Mouse (Mus musculus) 416B (cell line): ENCODE results near the gene Cope.
A peak's percentile ranks its signal among the peaks of the same experiment; 100 is the strongest.

Experiments
- DNase-seq: peaks from one replicate; pipeline ENCODE4 v3.0.0; 2011; ENCODE audit warnings: low read depth

Gene Cope

GRCm38 (mm10) chr8:70302358-70302890 is at the start of gene Cope, which contains the start of gene Ddx49:
Gene Cope, plus strand, starts transcription at chr8:70302518.
Gene Ddx49, minus strand, starts transcription at chr8:70302489.
- peak; percentile 97 for DNase-seq

GRCm38 (mm10) chr8:70254628-70255027 is 47.7 kb upstream of the Cope start:
- DNase-seq: peak; percentile 43

- DNase-seq: no peak
Measured at GRCm38 (mm10) chr8:70257456-70257855, 44.9 kb upstream of the Cope start.

- no peak for DNase-seq
Measured at GRCm38 (mm10) chr8:70258600-70258999, 43.7 kb upstream of the Cope start.

DNA sequence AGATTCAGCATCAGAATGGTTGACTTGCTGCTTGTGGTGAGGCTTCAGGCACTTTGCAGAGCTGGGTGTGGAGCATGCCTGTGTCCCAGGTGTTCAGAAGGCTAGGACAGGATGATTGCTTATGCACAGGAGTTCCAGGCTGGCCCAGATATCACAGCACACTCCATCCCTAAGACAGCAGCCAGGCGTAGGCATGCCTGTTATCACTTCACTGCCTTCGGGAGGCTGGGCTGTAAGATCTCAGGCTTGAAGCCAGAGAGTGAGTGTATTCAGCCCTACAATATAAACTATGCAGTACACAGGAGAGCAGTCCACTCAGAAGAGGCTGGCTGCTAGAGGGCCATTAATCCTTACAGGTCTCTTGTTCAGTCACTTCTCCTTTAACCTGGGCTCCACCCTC is 43.3 kb upstream of the Cope start:
- DNase-seq: no peak

DNA sequence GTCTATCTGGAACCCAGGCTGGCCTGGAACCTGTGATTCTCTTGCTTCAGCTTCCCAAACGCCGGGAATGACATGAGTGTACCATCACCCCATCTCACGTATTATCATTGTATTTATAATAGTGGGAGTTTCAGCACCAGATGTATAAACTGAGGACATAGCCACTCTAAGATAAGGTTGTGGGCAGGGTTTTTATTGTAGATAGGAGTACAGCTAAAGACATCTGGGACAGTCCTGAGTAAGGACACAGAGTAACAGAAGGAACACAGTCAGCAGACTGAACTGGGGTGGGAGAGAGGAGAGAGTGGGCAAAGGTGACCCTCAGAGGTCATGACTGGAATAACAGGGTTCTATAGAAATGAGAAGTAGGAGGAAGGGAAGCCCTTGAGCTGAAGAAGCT is 34.6 kb upstream of the Cope start:
- peak; percentile 23 for DNase-seq

DNA sequence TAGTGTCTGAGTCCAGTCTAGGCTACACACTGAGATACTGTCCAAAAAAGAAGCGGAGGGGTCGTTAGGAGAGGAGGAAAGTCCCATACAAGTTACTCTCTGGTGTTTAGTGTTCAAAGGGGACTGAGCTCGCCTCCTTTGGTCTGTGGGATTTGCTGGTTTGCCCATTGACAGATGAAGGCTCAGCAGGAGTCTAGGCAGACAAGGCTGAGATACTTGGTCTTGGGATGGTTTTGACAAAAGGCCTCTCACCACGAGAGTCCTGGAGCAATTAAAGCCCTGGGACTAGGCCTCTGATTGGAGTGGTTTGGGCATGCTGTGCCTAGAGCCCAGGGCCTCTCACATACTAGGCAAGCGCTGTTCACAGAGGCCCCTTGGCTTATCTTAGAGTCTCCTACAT is 34.0 kb upstream of the Cope start:
- no peak for DNase-seq

GRCm38 (mm10) chr8:70268799-70269565 is 33.3 kb upstream of the Cope start:
- peak; percentile 72 for DNase-seq

DNA sequence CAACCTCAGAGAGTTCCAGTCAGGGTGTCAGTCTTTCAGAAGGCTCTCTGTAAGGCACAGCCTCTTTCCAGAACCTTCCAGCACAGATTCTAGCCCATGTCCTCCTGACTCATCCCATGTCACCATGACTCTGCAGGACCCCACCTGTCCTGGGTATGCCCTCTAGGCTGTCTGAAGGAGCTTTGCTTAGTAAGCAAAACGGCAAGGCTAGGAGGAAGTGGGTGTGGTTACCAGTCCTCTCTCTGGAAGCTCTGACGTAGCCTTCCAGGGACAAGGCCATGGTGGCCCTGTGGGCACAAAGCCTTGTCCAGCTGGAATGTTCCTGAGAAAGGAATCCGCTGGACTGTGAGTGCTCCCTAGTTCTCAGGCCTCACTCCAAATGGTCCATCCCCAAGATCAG is 29.4 kb upstream of the Cope start:
- DNase-seq: peak; percentile 78

DNA sequence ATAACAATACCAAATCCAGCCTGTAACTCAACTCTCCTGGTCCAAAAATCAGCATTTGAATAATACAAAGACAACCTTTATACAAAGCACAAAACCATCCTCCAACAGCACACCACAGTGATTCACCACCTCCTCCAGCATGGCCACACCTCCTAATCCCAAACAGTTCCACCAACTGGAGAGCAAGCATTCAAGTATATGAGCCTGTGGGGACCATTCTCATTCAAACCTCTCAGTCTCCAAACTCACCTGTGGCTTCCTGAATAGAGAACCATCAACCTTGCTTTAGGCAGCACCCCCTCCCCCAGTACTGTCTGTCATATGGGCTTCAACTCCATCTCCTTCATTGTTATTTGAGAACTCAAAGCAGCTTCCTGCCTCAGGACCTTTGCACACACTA is 28.0 kb upstream of the Cope start:
- no peak for DNase-seq

GRCm38 (mm10) chr8:70276476-70276875 is 25.8 kb upstream of the Cope start:
- peak; percentile 87 for DNase-seq

DNA sequence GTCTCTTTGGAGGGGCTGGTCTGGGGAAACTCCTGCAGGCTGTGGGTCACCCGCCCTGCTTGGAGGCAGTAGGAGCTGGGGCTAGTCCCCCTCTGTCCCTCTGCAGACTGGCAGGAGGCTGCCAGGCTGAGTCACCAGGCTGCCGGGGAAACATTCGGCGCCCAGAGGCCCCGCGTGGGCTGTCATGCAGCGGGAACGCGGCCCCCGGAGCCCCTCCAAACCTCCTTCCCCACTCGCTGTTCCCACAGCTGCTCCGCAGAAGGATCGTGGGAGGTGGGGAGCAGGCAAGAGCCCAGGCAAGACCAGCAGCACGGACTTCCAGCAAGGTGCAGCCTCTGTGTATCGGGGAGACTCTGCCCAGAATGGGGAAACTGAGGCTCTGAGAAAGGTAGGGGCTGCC is 24.1 kb upstream of the Cope start:
- peak; percentile 24 for DNase-seq

DNA sequence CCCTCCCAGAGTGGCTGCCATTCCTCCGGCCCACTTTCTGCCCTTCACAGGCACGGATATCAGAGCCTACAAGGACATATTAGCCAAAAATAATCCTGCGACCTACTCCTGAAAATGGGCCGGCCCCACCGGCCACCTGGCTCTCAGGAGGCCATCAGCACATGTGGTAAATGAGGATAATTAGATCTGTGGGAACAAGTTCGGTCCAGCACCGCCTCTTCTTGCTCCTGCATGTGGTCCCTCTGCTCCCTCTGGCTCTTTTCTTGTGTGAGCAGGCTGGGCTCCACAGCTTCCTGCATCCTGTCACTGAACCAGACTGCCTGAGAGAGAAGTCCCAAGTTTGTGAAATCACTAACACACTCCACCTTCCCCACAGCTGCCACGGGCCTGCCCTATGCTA is 23.1 kb upstream of the Cope start:
- no peak for DNase-seq

DNA sequence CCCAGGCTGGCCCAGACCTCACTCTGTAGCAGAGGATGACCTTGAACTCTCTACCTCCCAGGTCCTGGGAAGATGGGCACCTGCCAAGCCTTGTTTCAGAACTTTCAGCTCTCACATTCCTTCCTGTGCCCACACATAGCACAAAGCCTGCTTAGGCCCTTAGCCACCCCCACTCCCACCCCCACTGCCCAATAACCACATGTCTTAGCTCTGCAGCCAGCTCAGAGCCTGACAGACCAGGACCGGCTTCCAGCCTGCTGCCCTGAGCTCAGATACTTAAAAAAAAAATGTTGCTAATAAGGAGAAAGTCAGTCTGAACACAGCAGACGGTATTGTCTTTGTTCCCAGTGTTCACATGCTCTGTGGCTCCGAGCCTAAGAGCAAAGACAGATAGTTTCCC is 21.3 kb upstream of the Cope start:
- DNase-seq: no peak

GRCm38 (mm10) chr8:70282603-70283135 is 19.6 kb upstream of the Cope start, which contains the start of gene Homer3:
Gene Homer3, plus strand, starts transcription at chr8:70282827.
- DNase-seq: peak; percentile 97

- DNase-seq: peak; percentile 41
Measured at GRCm38 (mm10) chr8:70283136-70284077, 18.9 kb upstream of the Cope start.

GRCm38 (mm10) chr8:70284421-70284820 is 17.9 kb upstream of the Cope start:
- DNase-seq: peak; percentile 42

- DNase-seq: no peak
Measured at GRCm38 (mm10) chr8:70285304-70285703, 17.0 kb upstream of the Cope start.

GRCm38 (mm10) chr8:70286737-70287136 is 15.6 kb upstream of the Cope start:
- peak; percentile 39 for DNase-seq

DNA sequence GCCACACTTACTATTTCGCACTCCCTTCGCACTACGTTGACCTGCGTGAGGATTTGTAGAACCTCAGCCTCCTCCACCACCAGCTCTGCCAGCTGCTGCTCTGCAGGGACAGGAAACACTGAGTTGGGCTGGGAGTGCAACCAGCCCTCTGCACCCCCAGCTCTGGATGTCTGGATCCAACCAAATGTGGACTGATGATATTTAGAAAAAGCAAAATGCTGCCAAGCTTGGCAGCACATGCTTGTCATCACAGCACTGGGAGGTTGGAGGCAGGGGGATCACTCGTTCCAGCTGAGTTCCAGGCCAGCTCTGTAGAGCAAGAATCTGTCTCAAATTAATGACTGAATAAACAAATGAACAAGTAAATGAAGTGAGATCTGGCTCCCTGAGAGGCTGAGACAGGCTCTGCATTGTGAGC is 8.3 kb upstream of the Cope start:
- no peak for DNase-seq

GRCm38 (mm10) chr8:70300881-70301280 is 1.4 kb upstream of the Cope start:
- peak; percentile 33 for DNase-seq

DNA sequence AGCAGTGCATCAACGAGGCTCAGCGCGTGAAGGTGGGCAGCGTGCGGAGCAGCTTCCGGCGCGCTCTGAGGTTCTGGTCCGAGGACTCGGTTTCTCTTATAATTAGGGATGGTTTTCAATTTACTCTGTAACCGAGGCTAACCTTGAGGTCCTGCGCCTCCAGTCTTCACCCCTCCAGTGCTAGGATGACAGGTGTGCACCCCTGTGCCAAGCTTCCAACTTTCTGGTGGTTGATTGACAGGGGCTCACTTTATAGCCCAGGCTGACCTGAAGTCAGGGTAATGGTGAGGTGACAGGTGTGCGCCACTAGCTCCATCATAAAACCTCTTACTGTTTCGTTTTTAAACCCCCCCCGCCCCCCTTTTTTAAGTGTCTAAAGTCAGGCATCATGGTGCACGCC is 583 bp downstream of the Cope start:
- no peak for DNase-seq
